Mouse (Mus musculus): ENCODE measurements around the gene Shmt1. TPM values are rescaled to one million over a fixed set of nuclear protein-coding genes. Genes with fewer than 3 reads are reported as not detected.

The Shmt1 gene
- 0.80 and 1.1 TPM in 2 replicates for polyA plus RNA-seq (2012; ENCODE audit: low replicate concordance)

DNA sequence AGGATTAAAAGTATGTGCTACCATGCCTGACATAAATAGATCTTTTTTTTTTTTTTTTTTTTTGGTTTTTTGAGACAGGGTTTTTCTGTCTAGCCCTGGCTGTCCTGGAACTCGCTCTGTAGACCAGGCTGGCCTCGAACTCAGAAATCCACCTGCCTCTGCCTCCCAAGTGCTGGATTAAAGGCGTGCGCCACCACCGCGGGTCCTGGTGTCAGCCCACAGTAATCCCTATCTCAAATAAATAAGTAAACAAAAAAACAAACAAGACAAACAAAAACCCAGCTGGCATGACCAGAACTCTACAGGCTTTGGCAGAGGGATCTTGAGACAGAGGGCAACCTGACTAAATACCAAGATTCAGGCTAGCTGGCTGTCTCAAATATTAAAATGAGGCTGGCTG, at the start of gene Shmt1:
Gene Shmt1 (minus strand): TSS at position 101 of the 400 bp plus-strand sequence.

GRCm38 (mm10) chr11:60830433-60831052, 19.0 kb upstream of the Shmt1 start, which contains the start of gene Dhrs7b:
Gene Dhrs7b (plus strand): TSS chr11:60830631.

GRCm38 (mm10) chr11:60776829-60777740, 34.4 kb downstream of the Shmt1 start, which contains the start of the genes Top3a and Smcr8:
Gene Top3a (minus strand): TSS chr11:60777365.
Gene Smcr8 (plus strand): TSS chr11:60777524.

Other genes with a start within 250 kb of the Shmt1 start
- 25.0 and 31.4 TPM in 2 replicates for gene Llgl1, start 112.0 kb downstream of the Shmt1 start, polyA plus RNA-seq (2012; ENCODE audit: low replicate concordance)
- gene Flii, start 84.5 kb downstream of the Shmt1 start, polyA plus RNA-seq (2012; ENCODE audit: low replicate concordance) = 56.8 and 278 TPM in 2 replicates
- gene Mief2, start 83.3 kb downstream of the Shmt1 start, polyA plus RNA-seq (2012; ENCODE audit: low replicate concordance) = 31.6 and 47.4 TPM in 2 replicates
- 2.6 and 7.7 TPM in 2 replicates for gene Top3a, start 34.4 kb downstream of the Shmt1 start, polyA plus RNA-seq (2012; ENCODE audit: low replicate concordance)
- gene Smcr8, start 34.2 kb downstream of the Shmt1 start, polyA plus RNA-seq (2012; ENCODE audit: low replicate concordance) = 3.0 and 4.3 TPM in 2 replicates
- gene Dhrs7b, start 18.9 kb upstream of the Shmt1 start, polyA plus RNA-seq (2012; ENCODE audit: low replicate concordance) = 0.88 and 3.1 TPM in 2 replicates
- gene Tmem11, start 67.6 kb upstream of the Shmt1 start, polyA plus RNA-seq (2012; ENCODE audit: low replicate concordance) = 11.3 and 11.7 TPM in 2 replicates
- 6.7 and 31.1 TPM in 2 replicates for gene Natd1, start 103.0 kb upstream of the Shmt1 start, polyA plus RNA-seq (2012; ENCODE audit: low replicate concordance)
- gene Map2k3, start 120.3 kb upstream of the Shmt1 start, polyA plus RNA-seq (2012; ENCODE audit: low replicate concordance) = 66.1 and 127 TPM in 2 replicates
- gene Kcnj12, start 210.8 kb upstream of the Shmt1 start, polyA plus RNA-seq (2012; ENCODE audit: low replicate concordance) = not detected in 2 replicates

Measured in hematopoietic multipotent progenitor cell, adult 10-12 weeks (in vitro differentiated cells).